Mouse (Mus musculus) ovary, adult 18-20 months (tissue): ENCODE measurements around the gene Rala.
"Not testable (repeated sequence)": the region's sequence is repeated elsewhere in the genome, so short reads cannot be mapped to it uniquely, and the experiment has no call there.

ENCODE experiments used
- DNase-seq: peaks from one replicate; pipeline ENCODE4 v3.0.0; 2022; ENCODE audit warnings: low spot score, mixed read lengths

Gene Rala

DNA sequence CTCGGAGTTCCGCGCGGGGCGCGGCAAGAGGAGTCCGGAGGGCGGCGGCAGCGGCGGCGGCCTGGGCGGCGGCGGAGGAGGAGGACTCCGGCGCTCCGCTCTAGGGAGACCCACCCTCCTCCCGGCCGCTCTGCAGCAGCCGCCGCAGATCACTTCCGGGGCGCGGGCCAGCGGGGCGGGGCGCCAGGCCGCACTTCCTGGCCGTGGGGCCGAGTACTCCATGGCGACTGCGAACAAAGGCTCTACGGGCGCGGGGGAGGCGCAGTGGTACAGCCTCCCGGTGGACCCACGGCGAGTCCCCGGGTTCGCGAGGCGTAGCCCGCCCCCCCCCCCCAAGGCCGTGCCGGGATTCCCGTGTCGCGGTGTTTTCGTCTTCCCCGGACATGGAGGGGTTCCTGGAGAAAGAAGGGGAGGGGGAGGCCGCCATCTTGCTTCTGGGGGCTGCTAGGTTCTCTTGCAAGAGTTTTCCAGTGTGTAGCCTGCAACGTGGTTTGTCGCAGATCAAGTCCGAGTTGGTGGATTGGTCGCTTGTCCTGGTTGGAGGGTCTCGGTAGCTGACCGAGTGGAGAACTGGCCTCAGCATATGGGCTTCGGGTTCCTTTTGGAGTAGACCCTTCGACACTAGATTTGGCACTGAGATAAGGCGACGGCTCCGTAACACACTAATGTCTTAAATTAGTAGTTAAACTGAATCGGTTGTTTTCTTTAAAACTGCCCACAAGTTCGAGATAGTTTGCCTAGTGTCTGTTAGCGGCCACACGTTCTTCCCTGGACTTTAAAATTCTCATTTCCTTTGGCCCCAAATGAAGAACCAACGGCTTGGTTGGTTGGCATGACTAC lies at the start of gene Rala:
Rala (minus strand) TSS at position 162 of the 840 bp plus-strand sequence.
- DNase-seq: peak; percentile 88

DNA sequence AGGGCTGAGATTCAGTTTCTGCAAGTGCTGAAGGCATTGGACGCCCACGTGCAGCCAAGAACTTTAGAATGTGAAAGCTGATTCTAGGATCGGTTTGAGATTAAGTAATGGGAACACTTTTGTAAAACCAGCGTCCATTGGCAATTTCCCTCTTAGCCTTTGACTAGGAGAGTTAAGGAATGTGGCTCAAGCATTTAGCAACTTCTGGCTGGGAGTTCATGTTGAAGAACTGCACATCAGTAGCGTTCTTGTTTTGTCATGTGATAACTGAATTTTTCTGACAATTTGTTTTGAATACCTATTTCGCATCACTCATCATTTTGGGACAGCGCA lies 49.4 kb upstream of the Rala start:
- DNase-seq: no peak

GRCm38 (mm10) chr13:17992697-17993514 lies 48.9 kb upstream of the Rala start, which contains the start of gene Yae1d1:
Yae1d1 (minus strand) TSS chr13:17993349.
- DNase-seq: peak; percentile 80

- no peak for DNase-seq
Observed at GRCm38 (mm10) chr13:17992009-17992408, 48.0 kb upstream of the Rala start.

DNA sequence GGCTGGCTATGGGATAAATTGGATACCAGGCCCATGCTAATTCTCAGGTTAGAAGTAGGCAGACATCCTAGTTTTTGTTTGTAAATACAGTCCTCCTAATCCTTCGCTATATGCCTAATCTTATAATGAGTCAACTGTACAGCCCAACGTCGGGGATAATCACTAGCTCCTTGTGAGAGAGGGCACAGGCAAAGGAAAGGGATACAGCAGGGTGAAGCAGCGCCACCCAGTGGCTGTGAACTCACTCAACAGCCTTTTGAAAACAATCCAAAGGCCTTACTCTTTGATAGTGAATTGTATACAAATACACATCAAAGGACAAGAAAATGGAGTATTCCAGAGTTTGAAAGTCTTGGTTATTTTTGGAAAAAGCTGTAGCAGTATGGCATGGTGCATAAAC lies 39.2 kb upstream of the Rala start:
- no peak for DNase-seq

DNA sequence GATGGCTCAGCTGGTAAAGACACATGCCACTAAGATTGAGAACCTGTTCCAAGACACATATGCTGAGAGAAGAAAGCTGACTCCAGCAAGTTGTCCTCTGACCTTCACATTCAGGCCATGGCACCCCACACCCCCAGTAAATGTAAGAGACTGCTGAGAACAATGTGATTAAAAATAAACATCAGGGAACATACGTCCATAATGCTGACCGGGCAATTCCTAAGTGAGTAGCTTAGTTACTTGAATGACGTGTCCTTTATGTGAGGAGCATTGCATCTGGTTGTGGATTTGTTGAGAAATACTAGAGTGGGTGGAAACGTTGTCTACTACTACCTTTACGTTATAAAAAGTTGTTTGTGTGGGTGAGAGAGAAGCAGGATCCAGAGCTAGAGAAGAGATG lies 38.6 kb upstream of the Rala start:
- no peak for DNase-seq

DNA sequence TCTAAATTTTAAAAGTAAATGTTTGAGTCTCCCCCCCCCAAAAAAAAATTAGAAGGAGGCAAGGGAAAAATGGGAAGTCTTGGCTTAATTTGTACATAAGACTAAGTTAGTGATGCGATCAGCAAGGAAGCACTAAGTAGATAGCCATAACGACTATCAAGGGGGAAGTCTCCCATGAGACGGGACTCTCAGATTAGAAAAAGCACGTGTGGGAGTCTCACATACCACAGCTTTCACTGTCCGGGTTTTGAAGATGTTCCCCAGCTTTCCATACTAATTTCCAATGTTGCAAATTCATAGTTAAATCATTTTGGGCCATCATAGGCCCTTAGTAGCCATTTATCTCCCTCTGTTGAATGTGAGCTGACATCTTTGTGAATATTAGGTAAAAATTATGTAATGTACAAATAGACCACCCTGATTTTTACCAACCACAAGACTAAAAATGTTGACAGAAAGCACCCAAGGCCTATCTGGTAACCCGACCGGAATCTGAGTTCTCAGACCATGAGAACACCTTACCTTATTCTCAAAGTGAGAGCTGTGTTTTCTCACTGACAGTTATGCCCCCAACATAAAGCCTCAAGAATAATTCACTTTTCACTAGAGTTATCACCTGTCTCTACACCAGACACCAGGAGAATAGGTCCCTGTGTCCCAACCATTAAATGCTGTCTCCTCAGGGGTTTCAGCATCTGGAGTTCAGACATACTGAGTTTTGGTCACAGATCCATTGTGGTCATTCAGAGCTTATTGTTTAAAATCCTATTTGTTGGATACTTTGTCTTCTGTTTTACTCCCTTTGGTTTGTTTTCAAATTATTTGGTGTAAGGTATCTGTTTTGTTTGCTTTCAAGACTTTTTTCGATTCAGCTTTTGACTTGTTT lies 33.1 kb upstream of the Rala start:
- no peak for DNase-seq

GRCm38 (mm10) chr13:17975891-17976290 lies 31.9 kb upstream of the Rala start:
- DNase-seq: peak; percentile 38

GRCm38 (mm10) chr13:17975457-17975856 lies 31.4 kb upstream of the Rala start:
- DNase-seq: no peak

- no peak for DNase-seq
Observed at GRCm38 (mm10) chr13:17974734-17975133, 30.7 kb upstream of the Rala start.

DNA sequence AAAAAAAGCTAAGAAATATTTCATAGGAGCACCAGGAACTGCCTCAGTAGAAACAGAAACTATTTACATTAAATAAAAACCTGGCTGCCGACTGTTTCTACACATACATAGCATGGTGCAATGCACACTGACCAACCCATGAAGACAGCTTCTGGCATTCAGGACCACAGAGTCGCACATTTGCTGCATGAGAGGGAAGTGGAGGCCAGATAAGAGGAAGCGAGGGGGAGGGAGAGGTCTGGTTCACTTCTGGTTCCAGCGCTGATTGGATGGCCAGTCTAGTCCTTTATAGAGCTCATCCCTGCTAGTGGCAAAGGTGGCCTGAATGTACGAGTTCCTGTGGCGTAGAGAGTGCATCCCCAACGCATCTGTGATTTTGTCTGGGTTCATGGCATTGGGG lies 16.6 kb upstream of the Rala start:
- no peak for DNase-seq

DNA sequence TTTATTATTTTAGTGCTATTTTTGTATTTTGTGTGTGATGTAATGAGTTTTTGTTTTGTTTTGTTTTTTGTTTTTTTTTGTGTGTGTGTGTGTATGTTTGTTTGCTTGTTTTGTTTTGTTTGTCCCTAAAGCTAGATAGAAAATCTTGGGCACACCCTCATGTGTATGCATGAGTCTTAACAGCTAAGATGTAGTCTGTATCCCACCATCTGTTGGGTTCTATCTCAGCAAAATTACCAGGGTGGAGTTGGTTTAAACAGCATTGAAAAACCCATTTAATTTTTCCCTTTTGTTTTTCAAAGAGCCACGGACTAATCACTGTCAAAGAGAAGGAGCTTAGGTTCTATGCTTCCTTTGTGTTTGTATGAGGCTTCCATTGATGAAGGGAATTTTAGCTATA lies 10.2 kb upstream of the Rala start:
- DNase-seq: no peak

DNA sequence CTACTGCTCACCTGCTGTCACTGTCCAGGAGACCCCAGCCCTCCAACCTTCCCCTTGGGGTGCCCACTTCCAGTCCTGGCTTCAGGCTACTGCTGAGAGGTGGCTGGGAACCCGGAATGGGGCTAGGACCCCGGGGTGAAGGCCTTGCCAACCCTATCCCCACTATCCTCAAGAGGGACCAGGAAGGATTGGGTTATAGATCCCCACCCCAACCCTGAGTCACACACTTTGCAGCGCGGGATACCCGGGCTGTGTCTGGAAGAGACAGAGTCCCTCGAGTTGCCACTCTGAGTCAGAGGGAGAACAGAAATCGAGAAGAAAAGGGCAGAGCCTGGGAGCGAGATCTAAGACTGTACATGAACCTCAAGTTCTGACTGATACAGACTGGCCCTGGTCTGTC lies 6.5 kb upstream of the Rala start:
- DNase-seq: not testable (repeated sequence)

DNA sequence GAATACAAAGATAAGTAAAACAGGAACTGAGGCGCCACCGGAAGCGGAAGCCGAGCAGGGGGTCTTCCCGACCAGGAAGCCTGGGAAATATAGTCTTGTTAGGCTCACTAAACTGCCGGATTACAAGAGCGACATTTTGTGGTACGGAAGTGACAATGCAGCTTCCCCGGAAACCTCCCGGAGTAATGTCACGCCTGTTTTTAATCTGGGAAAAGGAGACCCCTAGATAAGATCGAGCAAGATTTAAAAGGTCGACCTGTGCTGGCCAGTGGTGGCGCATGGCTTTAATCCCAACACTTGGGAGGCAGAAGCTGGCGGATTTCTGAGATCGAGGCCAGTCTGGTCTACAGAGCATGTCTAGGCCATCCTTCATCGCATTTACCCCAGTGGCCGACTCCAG lies 5.5 kb upstream of the Rala start:
- DNase-seq: no peak

- no peak for DNase-seq
Observed at GRCm38 (mm10) chr13:17943306-17944077, 547 bp downstream of the Rala start.

DNA sequence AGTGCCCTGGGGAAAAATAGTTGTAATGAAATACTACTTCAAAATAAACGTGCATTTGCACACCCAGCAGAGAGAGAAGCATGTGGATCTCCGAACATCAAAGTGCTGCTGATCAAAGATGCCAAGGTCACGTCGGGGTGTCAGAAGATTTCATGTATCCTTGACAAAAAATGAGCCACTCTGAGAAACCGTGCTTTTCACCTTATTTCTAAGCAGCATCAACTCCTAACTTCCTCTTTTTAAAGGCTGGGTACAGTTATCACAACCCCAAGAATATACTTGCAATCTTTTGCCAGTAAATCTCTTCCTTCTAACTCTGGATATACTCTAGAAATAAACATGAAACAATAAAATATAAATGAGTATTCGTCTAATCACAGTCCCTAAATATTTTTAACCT lies 1.7 kb downstream of the Rala start:
- DNase-seq: no peak

GRCm38 (mm10) chr13:17907309-17907708 lies 36.7 kb downstream of the Rala start:
- no peak for DNase-seq

- DNase-seq: no peak
Observed at GRCm38 (mm10) chr13:17901474-17901873, 42.6 kb downstream of the Rala start.

GRCm38 (mm10) chr13:17900641-17901040 lies 43.4 kb downstream of the Rala start:
- no peak for DNase-seq

GRCm38 (mm10) chr13:17897040-17897439 lies 47.0 kb downstream of the Rala start:
- DNase-seq: no peak

DNA sequence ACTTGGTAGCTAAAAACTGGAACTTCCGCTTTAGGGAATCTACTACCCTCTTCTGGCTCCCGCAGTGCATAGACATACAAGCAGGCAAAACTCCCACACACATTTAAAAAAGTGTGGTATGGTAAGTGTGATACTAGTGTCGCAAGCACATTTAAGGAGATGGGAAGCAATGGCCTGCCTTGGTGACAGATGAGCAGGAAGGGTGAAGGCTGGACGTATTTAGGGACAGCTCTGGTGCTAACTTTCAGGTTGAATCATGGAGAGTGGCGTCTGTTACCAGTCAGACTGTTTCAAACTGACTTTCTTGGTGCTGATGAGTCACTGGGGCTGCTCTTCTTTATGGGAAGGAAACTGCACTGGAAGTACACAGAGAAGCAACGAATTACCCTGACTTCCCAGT lies 52.5 kb downstream of the Rala start:
- DNase-seq: no peak

- no peak for DNase-seq
Observed at GRCm38 (mm10) chr13:17884211-17884610, 59.8 kb downstream of the Rala start.
